Mouse (Mus musculus) urinary bladder, adult 2 months (tissue): ENCODE measurements at regions not wholly inside any gene's neighbourhood (a gene's known extent, or its start where the extent isn't known, plus 50 kb on each side); places are given as distances from the start of the nearest gene placed in this dataset.

ENCODE experiments used
- DNase-seq: peaks from one replicate; pipeline ENCODE4 v3.0.0; 2022; ENCODE audit warnings: low spot score

GRCm38 (mm10) chr15:51395961-51396360, 2488.7 kb upstream of the Gm7489 start:
- DNase-seq: no peak

- DNase-seq: no peak
Observed at GRCm38 (mm10) chr15:51403581-51403980, 2481.1 kb upstream of the Gm7489 start.

GRCm38 (mm10) chr15:51409791-51410308, 2474.9 kb upstream of the Gm7489 start:
- no peak for DNase-seq

DNA sequence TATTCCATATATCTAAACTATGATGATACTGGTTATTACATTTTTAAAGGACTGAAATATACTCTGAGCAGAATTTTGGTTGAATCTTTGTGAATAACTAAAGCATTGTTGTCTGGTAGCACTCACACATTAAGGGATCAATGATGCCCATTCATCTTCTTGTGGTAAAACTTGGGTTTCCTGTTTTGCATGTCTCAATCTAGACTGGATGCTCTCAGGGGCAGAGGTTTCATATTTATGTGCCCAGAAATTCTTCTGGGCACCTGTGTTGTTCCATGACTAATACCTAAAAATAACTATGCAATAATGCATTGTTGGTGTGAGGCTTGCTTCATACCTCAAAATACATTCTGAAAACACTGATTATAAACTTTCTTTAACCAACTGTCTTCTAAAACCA, 2472.7 kb upstream of the Gm7489 start:
- DNase-seq: no peak

GRCm38 (mm10) chr15:51442606-51443005, 2442.1 kb upstream of the Gm7489 start:
- no peak for DNase-seq

DNA sequence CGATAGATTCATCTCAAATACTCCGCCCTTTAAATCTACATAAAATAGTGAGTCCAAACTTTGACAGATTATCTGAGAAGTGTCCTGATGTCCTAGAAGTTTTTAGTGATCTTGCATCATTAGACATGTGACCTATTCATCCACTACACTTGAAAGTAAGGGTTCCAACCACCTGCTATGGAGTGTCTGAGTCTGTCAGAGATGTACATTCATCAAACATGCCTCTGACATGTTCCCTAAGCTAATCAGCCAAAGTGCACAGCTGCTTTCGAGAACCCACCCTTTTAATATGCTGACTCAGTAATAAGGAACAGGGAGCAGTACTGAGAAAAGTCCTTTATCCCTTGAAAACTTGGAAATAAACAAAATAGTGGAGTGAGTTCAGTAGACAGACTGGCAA, 2414.8 kb upstream of the Gm7489 start:
- DNase-seq: no peak

DNA sequence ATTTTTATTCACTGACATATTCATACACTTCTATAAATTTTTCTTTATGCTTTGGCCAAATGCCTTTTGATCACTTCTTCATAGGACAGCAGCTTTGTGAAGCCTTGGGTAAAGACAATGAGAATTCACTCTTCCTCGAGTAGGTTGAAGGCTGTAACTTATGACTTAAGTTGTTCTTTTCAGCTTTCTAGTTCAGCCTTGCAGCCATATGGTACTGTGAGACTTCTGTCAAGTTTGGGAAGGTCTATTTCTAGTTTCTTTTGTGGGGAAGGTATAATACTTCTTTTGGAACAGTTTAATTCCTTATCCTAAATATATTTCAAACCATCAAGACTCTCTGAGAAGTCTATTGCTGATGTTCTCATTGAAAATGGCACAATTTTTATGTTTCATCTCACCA, 2413.6 kb upstream of the Gm7489 start:
- DNase-seq: no peak

GRCm38 (mm10) chr15:51472049-51472448, 2412.7 kb upstream of the Gm7489 start:
- DNase-seq: no peak

DNA sequence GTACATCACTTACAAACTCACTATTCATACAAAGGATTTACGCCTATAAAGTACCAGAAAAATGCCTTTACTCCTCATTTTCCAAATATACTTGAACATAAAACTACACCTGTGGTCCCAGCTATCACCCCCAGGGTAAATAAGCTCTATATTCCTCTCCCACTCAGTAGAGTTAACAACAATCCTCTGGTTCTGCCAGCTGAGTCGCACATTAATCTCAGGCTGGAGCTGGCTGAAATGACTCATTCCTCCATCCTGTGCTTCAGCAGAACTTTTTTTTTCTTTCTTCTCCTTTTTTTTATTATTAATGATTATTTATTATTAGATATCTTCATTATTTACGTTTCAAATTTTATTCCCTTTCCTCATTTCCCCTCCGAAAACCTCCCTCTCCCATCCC, 2402.8 kb upstream of the Gm7489 start:
- DNase-seq: no peak

GRCm38 (mm10) chr15:51484207-51484606, 2400.5 kb upstream of the Gm7489 start:
- DNase-seq: no peak

DNA sequence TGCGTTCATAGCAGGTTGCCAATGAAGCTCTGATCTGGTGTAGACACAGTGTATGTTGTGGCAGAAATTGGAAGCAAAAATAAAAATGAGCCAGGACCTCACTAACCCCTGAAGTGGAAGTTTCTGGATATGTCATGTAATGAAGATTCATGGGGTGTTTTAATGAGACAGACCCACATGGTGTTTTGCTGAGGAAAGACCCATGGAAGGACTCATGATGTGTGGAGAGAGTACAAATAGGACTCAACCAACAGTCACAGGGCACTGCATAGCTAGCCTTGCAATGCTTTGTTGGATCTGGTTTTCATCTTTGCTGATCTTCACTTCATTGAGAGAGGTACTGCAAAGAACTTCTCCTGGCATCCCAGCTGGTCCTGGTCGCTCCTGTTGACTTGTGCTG, 2399.2 kb upstream of the Gm7489 start:
- DNase-seq: no peak

- DNase-seq: no peak
Observed at GRCm38 (mm10) chr15:51502058-51502741, 2382.5 kb upstream of the Gm7489 start.

- no peak for DNase-seq
Observed at GRCm38 (mm10) chr15:51502742-51503270, 2381.9 kb upstream of the Gm7489 start.

- DNase-seq: no peak
Observed at GRCm38 (mm10) chr15:51503341-51503740, 2381.4 kb upstream of the Gm7489 start.

- no peak for DNase-seq
Observed at GRCm38 (mm10) chr15:51504016-51504760, 2380.5 kb upstream of the Gm7489 start.

DNA sequence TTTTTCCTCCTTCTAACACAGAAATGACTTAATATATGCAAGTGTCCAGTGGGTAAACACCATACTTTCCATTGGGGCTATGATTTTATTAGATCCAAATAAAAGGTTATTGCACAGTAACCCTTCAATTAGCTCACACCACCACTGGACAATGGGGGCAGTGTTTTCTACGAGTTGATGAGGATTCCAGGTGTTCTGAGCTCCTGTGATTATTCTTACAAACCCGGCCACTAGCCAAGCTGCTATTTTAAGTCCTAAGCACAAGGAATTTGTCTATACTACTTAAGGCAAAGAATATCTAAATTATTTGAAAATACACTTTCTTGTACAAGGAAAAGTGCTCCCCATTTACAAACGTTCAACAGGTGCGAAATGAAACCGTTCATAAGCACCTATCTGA, 2379.9 kb upstream of the Gm7489 start:
- no peak for DNase-seq

DNA sequence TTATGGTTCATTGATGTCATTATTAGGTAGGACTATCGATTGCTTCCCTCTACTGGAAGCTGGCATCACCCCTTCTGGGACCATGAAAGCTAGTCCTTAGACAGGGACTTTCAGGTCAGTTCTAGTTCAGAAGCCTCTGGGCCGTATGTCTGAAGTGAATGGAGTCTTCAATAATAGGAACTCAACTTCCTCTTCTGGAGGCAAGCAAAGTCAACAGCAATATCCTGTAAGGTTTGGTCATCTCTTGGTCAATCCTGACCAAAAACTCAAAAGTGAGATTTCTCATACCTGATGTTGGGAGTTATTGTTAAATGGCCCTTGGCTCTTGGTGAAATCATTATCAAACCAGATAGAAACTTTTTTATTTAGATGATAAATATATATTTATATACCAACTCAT, 2377.6 kb upstream of the Gm7489 start:
- DNase-seq: no peak

GRCm38 (mm10) chr15:51511319-51511718, 2373.4 kb upstream of the Gm7489 start:
- no peak for DNase-seq

DNA sequence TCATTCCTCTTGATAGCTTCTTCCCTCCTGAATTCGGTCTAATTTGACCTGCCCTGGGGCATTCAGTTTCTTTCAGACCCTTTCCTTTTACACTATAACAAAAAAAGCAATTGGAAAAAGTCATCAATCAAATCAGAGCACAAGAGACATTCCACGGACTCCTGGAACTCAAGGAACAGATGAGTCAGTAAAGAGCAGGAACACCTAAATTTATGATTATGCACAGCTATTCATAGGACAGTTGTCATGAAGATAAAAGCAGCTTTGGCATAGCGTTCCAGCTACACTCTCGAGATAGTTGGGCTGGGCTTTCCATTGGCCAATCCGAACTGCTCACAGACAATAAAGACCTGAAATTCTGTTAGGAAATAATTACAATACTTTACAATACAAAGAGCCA, 2348.4 kb upstream of the Gm7489 start:
- DNase-seq: no peak

GRCm38 (mm10) chr15:51551216-51551775, 2333.4 kb upstream of the Gm7489 start:
- no peak for DNase-seq

- DNase-seq: no peak
Observed at GRCm38 (mm10) chr15:51558215-51558614, 2326.5 kb upstream of the Gm7489 start.

DNA sequence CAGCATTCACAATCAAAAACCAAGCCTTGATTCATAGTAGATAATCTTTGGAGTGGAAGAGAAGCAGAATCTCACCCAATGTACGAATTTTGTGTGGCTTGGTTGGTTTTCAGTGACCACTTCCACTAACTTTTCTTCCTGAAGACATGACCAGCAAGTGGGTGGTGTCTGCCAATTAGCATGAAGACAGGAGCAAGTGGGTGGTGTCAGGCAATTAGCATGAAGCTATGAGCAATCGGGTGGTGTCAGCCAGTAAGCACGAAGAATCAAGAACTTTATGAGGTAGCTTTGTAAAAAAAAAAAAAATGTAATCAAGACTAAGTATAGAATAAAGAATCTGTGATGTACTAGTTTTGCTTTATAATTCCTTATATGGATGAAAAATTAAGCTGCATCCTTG, 2319.2 kb upstream of the Gm7489 start:
- no peak for DNase-seq

GRCm38 (mm10) chr15:51570631-51571030, 2314.1 kb upstream of the Gm7489 start:
- DNase-seq: no peak
